Mouse (Mus musculus): Measurements from ENCODE around the gene Tnrc6a.
"Not testable (repeated sequence)": the region's sequence is repeated elsewhere in the genome, so short reads cannot be mapped to it uniquely, and the experiment has no call there.

The Tnrc6a gene

GRCm38 (mm10) chr7:123123665-123124298 lies at the start of gene Tnrc6a:
TSS of gene Tnrc6a (plus strand) at chr7:123123885.
- DNase-seq, result peak; percentile 96

- no peak for DNase-seq
These were observed 41.4 kb upstream of the Tnrc6a start for GRCm38 (mm10) chr7:123082236-123082635.

- DNase-seq, result no peak
These were observed 40.1 kb upstream of the Tnrc6a start for GRCm38 (mm10) chr7:123083441-123084123.

GRCm38 (mm10) chr7:123084180-123084691 lies 39.4 kb upstream of the Tnrc6a start:
- peak; percentile 76 for DNase-seq

- DNase-seq, result peak; percentile 40
These were observed 39.0 kb upstream of the Tnrc6a start for GRCm38 (mm10) chr7:123084708-123085107.

GRCm38 (mm10) chr7:123088920-123089319 lies 34.8 kb upstream of the Tnrc6a start:
- no peak for DNase-seq

GRCm38 (mm10) chr7:123096344-123097120 lies 27.2 kb upstream of the Tnrc6a start:
- no peak for DNase-seq

- peak; percentile 76 for DNase-seq
These were observed 25.6 kb upstream of the Tnrc6a start for GRCm38 (mm10) chr7:123097891-123098750.

GRCm38 (mm10) chr7:123101295-123101694 lies 22.4 kb upstream of the Tnrc6a start:
- no peak for DNase-seq

- not testable (repeated sequence) for DNase-seq
These were observed 18.3 kb upstream of the Tnrc6a start for GRCm38 (mm10) chr7:123105381-123105780.

GRCm38 (mm10) chr7:123105906-123106305 lies 17.8 kb upstream of the Tnrc6a start:
- no peak for DNase-seq

- DNase-seq, result no peak
These were observed 17.4 kb upstream of the Tnrc6a start for GRCm38 (mm10) chr7:123106326-123106725.

- no peak for DNase-seq
These were observed 15.3 kb upstream of the Tnrc6a start for GRCm38 (mm10) chr7:123108058-123109055.

- DNase-seq, result no peak
These were observed 14.2 kb upstream of the Tnrc6a start for GRCm38 (mm10) chr7:123109361-123110000.

GRCm38 (mm10) chr7:123110135-123110534 lies 13.6 kb upstream of the Tnrc6a start:
- no peak for DNase-seq

- no peak for DNase-seq
These were observed 10.1 kb upstream of the Tnrc6a start for GRCm38 (mm10) chr7:123113590-123113989.

- no peak for DNase-seq
These were observed 6.9 kb upstream of the Tnrc6a start for GRCm38 (mm10) chr7:123116799-123117198.

- no peak for DNase-seq
These were observed 6.5 kb upstream of the Tnrc6a start for GRCm38 (mm10) chr7:123117209-123117608.

GRCm38 (mm10) chr7:123120516-123120915 lies 3.2 kb upstream of the Tnrc6a start:
- no peak for DNase-seq

GRCm38 (mm10) chr7:123124299-123124716 lies 623 bp downstream of the Tnrc6a start:
- DNase-seq, result no peak

GRCm38 (mm10) chr7:123124735-123125181 lies 1.1 kb downstream of the Tnrc6a start:
- DNase-seq, result peak; percentile 34

Measured in kidney, adult 9 months (tissue).